Mouse (Mus musculus) G1E (cell line): Measurements from ENCODE around the gene Sgpp1.

Source experiments
- CTCF ChIP-seq: IDR thresholded peaks from 2 replicates; pipeline ENCODE4 v1.5.1; 2012; ENCODE audit warnings: low read depth, low read length, inconsistent platforms, mixed read lengths
- GATA1 ChIP-seq: IDR thresholded peaks from 2 replicates; pipeline ENCODE4 v1.6.1; 2012; ENCODE audit warnings: borderline replicate concordance, low read length, inconsistent platforms, mixed read lengths
- TAL1 ChIP-seq: conservative IDR thresholded peaks from 2 replicates; pipeline ENCODE4 v1.6.1; 2012; ENCODE audit warnings: low read depth, low read length, inconsistent platforms, mixed read lengths

GRCm38 (mm10) chr12:75734891-75735245 is 661 bp downstream of the Sgpp1 start:
- TF ChIP-seq GATA1 (no peak), CTCF (no peak), TAL1 (no peak)
